Mouse (Mus musculus): ENCODE data around the gene Cfap221. TPM values are rescaled to one million over a fixed set of nuclear protein-coding genes. Genes with fewer than 3 reads are reported as not detected.

Gene Cfap221
- total RNA-seq, 2 experiments from 2014 or later: 0.38 to 0.59 TPM

Other genes with a start within 250 kb of the Cfap221 start
- 10 to 100 TPM; 56.9 to 68.0 TPM for gene Ptpn4, start 159.6 kb downstream of the Cfap221 start, total RNA-seq (2021)
- 1 to 10 TPM; 6.2 to 7.1 TPM for gene Tmem177, start 84.0 kb downstream of the Cfap221 start, total RNA-seq (2021)
- gene Sctr, start 9.7 kb upstream of the Cfap221 start, total RNA-seq (2021): under 1 TPM; 0.76 to 0.90 TPM
- gene Tmem37, start 76.8 kb upstream of the Cfap221 start, total RNA-seq (2021): 1 to 10 TPM; 1.7 to 1.8 TPM
- gene Dbi, start 123.8 kb upstream of the Cfap221 start, total RNA-seq (2021): 100 to 1,000 TPM; 281 to 285 TPM
- 1 to 10 TPM; 4.8 to 8.8 TPM for gene 3110009E18Rik, start 124.0 kb upstream of the Cfap221 start, total RNA-seq (2021)

All from left cerebral cortex, postnatal 14 days (tissue).